Mouse (Mus musculus): ENCODE results near the gene Tmem274. TPM values are rescaled to one million over a fixed set of nuclear protein-coding genes. Genes with fewer than 3 reads are reported as not detected.
"Not testable (repeated sequence)": the region's sequence is repeated elsewhere in the genome, so short reads cannot be mapped to it uniquely, and the experiment has no call there.

Tmem274 gene
- total RNA-seq (2021): not detected

DNA sequence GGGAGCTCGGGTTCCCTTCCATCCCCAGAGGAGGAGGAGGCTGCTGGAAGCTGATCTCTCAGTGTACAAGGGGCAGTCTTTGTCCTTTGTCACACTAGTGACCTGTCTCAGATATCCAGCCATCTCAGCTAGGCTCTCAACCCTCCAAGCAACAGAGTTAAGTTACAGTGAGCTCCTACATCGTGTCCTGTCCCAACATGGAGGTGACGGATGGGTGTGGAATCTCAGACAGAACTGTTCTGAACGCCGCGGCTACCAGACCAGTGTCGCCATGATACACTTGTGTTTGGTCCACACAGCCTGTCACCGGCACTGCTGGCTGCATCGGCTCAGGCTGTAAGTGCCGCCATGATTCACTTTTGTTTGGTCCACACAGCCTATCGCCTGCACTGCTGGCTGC, at the start of gene Tmem274:
Tmem274 (plus strand) TSS at position 301 of the 400 bp plus-strand sequence.
- intact Hi-C loops (cut with DNase I): no loop called here
- DNase-seq (ENCODE audit: low spot score): no peak

DNA sequence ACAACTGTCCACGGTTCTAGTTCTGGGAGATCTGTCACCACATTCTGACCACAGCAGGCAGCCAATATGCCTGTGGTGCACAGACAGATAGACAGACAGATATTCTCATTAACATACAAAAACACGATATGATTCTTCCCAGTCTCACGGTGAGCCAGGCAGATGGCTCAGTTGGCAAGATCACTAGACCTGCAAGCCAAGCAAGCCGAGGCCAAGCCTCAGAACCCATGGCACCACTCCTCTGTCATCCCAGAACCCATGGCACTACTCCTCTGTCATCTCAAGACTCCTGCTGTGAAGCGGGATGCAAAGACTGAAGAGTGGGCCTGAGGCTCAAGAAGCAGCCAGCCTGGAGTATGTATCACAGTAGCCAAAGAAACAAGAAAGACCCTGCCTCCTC, 47.6 kb upstream of the Tmem274 start:
- intact Hi-C loops (cut with DNase I): no loop called here
- DNase-seq (ENCODE audit: low spot score): no peak

DNA sequence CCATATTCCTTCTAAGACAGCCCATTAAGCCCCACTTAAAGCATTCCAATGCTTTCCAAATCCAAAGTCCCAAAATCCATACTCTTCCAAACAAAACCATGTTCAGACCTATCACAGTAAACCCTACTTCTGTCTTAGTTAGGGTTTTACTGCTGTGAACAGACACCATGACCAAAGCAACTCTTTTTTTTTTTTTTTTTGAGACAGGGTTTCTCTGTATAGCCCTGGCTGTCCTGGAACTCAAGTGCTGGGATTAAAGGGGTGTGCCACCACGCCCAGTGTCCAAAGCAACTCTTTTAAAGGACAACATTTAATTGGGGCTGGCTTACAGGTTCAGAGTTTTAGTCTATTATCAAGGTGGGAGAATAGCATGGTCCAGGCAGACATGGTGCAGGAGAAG, 45.3 kb upstream of the Tmem274 start:
- DNase-seq (ENCODE audit: low spot score); intact Hi-C loops (cut with DNase I): not testable (repeated sequence)

DNA sequence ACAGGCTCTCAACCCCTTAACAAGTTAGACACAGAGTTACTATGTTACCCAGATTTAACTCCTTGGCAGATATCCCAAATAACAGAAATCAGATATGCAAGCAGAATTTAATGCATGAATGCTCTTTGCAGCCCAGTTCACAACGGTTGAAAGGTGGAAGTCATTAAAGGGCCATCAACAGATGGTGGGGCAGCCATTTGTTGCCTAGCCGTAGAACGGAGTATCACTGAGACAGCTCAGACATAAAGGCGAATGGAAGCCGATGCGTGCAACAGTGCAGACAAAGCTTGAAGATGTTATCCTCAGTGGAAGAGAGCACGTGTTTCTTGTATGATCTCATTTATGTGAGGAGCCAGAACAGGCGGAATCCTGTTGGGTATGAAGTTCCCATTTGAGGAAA, 36.6 kb upstream of the Tmem274 start:
- intact Hi-C loops (cut with DNase I): loop anchor here (5.0 kb wide), 1 partner anchor 68 kb away; no protein-coding TSS in a partner anchor
- DNase-seq (ENCODE audit: low spot score): no peak

DNA sequence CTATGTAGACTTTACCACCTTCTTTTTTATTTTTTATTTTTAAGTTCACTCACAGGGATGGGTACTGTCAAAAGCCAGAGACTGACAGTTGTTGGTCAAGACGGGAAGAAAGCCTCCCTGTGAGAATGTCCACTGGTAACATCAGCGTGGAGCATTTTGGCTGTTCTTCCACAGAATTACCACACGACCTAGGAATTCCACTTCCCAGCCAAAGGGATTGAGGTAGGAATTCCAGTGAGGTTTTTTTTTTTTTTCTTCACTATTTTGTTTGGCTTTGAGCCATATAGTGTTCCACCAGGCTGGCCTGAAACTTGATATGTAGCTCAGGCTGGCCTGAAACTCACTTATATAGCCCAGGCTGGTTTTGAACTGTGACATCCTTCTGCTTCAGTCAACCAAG, 34.7 kb upstream of the Tmem274 start:
- DNase-seq (ENCODE audit: low spot score): no peak
- intact Hi-C loops (cut with DNase I): loop anchor here (5.0 kb wide), 1 partner anchor 70 kb away; no protein-coding TSS in a partner anchor

DNA sequence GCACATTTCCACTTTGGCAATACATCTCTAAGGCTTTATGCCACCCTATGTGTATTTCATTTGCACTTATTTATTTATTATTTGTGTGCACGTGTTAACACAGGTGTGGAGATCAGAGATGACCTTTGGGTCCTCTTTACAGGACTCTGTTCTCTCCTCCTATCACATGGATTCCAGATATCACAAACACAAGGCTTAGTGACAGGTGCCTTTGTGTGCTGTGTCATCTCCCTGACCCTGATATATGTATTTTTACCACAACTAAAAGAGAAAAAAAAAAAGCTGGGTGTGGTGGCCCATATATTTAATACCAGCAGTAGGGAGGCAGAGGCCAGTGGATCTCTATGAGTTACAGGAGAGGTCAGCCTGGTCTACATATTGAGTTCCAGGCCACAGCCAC, 32.7 kb upstream of the Tmem274 start:
- DNase-seq (ENCODE audit: low spot score): no peak
- intact Hi-C loops (cut with DNase I): loop anchor here (2.0 to 5.0 kb wide), 2 partner anchors 18 to 72 kb away; partner anchors contain the start of gene Ube4b

DNA sequence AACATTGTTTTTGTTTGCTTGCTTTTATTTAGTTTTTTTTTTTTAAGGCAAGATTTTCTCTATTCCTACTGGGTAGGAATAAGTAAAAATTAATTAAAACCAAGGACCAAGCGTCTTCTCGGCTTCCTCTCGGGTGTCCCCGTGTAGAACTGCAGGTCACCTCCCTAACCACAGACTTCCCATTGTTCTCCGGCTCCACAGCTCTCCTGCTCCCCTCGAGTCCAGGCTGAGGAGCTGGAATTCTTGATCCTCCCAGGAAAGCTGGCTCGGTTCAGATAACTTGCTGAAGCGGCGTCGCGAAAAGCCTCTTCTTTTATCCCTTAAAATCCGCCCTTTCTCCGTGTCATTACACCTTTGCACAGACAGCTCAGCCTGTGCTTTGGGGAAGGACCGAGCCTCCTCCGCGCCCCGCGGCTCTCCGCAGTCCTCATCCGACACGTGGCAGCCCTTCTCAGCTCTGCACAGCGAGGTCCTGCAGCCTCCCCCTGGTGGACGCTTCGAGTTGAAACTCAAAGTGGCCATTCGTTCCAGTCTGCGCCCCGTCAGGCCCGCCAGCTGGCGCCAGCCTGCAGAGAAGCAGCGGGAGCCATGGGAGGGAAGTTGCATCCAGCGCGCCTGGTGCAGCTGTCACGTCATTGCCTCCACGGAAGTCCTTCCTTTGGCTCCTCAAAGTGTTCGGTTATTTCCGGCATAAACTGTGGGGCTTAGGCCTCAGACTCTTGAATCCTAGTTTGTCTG, 32.0 kb upstream of the Tmem274 start:
- intact Hi-C loops (cut with DNase I): loop anchor here (2.0 to 5.0 kb wide), 2 partner anchors 18 to 73 kb away; partner anchors contain the start of gene Ube4b
- DNase-seq (ENCODE audit: low spot score): peak; percentile 86

DNA sequence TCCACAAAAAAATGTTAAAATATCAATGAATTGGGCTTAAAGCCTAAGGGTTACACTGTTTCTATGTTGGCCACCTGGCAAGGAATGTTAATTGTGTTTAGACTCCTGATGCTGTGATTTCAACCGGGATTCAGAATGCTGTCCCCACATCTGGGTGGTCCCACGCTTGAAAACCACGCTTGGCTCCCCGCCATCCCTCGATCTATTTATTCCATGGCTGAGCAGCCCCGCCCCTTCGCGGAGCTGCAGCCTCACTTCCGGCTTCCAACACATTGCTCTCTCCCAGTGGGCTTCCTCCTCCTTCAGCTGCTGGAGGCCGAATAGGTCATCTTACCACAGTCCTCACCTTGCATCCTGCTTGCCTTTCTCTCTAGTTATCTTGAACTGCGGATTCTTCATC, 31.3 kb upstream of the Tmem274 start:
- DNase-seq (ENCODE audit: low spot score): no peak
- intact Hi-C loops (cut with DNase I): loop anchor here (2.0 kb wide), 1 partner anchor 19 kb away; the partner anchor contains the start of gene Ube4b

DNA sequence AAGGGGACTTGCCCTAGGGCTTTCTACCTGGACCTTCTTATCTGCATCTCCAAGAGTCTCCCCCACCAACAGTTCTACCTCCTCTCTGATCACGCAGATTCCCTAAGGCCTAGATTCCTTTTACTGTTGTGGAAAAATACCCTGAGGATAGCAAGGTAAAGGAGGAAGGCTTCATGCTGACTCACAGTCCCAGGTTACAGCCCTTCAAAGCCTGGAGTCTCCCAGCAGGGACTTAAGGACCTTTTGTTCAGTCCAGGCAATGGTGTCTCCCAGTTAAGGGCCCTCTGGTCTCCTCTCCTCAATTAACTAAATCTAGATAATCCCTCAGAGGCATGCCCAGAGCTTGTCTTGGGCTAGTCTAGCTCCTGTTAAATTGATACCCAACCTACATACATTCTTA, 30.9 kb upstream of the Tmem274 start:
- intact Hi-C loops (cut with DNase I): no loop called here
- no peak for DNase-seq (ENCODE audit: low spot score)

DNA sequence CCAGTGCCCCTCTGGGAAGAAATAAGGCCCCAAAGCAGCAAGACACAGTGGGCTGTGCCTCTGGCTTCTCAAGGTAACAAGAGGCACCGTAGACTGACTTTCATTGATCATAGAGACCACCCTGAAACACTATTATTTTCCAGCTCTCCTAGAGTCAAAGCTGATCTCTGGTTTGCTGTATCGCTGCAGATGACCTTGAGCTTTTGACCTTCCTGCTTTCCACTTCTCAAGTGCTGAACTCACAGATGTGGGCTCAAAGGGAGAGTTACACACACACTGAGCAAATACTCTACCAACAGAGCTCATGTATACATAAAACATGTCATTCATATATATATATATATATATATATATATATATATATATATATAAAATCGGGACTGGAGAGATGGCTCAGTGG, 26.5 kb upstream of the Tmem274 start:
- no peak for DNase-seq (ENCODE audit: low spot score)
- intact Hi-C loops (cut with DNase I): no loop called here

DNA sequence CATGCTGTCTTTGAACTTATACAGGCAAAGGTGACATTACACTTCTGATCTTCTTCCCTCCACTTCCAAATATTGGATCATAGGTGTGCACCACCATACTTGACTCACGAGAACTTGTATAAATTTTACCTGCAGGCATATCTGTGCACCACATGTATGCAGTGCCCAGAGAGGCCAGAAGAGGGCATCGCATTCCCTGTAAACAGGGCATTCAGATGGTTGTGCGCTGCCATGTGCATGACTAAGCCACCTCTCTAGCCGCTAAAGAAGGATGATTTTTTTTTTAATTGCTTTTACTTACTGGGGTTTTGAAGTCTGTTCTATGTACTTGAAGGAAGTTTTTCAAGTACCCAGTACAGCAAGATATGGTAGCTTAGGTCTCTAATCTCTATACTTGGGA, 23.5 kb upstream of the Tmem274 start:
- intact Hi-C loops (cut with DNase I): loop anchor here (2.0 kb wide), 1 partner anchor 89 kb away; no protein-coding TSS in a partner anchor
- DNase-seq (ENCODE audit: low spot score): no peak

DNA sequence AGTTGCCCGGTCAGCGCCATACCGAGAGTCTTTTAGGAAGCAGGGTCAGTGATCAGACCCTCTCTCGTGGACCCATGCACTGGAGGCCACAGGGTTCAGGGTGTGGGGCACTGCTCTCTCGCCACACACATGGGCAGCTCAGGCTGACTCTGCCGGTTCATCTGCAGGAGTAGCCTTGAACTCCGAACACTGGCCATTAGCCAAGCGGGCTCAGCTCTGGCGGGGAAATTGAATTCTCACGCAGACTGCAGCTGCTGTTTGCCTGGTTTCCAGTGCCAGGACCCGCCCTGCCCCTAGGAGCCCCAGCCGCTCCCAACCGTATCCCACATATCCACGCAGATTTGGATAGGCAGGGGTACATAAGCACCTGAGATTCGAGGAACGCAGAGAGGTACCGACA, 22.9 kb upstream of the Tmem274 start:
- intact Hi-C loops (cut with DNase I): no loop called here
- DNase-seq (ENCODE audit: low spot score): no peak

DNA sequence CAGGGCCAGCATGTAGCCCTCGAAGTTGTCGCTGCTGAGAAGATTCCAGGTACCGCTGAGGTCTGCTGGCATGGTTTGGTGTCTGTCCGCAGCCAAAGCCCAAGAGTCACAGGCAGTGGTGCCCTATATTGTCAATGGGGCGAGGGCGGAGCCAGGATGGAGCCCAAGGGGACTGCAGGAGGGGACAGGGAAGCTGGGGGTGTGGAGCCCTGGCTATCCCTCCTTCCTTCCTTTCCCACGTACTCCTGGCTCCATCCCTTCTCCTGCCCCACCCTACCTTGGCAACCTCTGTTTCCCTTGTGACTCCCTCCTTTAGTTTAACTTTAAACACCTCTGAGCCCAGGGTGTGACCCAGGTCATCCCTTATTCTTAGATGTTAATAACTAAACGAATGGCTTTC, 22.3 kb upstream of the Tmem274 start, which contains the start of gene Rbp7:
Rbp7 (minus strand) TSS at position 100 of the 400 bp plus-strand sequence.
- intact Hi-C loops (cut with DNase I): no loop called here

DNA sequence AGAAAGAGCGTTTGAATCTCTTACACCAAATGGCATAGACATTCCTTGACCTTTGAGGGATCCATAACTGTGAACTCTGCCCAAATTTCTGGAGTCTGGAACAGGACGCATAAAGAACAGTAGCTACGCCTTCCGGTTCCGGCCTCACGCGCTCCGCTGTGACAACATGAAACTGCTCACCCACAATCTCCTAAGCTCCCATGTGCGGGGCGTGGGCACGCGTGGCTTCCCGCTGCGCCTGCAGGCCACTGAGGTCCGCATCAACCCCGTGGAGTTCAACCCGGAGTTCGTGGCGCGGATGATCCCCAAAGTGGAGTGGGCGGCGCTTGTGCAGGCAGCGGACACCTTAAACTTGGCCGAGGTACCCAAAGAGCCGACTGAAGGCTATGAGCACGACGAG, 20.0 kb upstream of the Tmem274 start:
- intact Hi-C loops (cut with DNase I); DNase-seq (ENCODE audit: low spot score): not testable (repeated sequence)

More for the DNA sequence above, 22.3 kb upstream of the Tmem274 start, which contains the start of gene Rbp7:
- peak; percentile 35 for DNase-seq (ENCODE audit: low spot score)

DNA sequence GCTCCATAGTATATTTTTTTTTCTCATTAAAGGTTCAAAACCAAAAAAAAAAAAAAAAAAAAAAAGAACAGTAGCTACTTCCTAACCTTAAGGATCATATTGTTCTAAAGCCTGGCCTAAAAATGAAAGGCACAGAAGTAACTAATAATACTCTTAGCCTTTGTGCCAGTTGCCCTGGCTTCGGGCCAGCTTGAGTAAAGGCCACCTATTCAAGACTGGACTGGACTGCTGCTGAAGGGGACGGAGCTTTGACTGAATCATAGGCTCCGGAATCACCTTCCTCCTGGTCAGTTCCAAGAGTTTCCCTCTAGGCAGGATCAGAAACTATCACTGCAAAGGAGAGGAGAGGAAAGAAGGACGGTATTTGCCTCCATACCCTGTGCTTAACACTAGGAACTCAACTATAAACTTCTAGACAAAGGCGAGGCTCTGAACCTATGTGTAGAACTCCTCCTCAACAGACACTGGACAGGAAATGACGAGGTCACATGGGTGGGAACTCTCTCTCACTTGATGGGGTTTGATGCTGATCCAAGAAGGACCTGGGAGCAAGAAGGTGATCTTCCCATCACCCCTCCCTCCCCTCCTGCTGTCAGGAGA, 19.2 kb upstream of the Tmem274 start:
- intact Hi-C loops (cut with DNase I): no loop called here
- DNase-seq (ENCODE audit: low spot score): peak; percentile 38

DNA sequence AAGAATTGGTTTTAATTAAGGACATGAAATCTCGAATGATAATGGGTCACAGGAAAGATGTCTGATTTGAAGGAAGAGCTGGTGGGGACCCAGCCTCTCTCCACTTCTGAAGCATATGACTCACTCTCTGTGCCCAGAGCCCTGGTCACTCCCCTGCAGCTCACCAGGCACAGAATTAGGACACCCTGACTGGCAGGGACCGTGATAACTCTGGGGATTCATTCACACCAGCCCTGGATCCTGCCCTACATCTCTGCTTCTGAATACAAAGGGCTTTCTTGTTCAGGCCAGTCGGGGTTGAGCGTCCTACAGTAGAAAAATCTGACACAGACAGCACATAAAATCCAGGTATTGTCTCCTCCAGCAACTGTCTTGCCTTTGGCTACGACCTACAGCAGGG, 18.7 kb upstream of the Tmem274 start:
- intact Hi-C loops (cut with DNase I): no loop called here
- DNase-seq (ENCODE audit: low spot score): no peak

DNA sequence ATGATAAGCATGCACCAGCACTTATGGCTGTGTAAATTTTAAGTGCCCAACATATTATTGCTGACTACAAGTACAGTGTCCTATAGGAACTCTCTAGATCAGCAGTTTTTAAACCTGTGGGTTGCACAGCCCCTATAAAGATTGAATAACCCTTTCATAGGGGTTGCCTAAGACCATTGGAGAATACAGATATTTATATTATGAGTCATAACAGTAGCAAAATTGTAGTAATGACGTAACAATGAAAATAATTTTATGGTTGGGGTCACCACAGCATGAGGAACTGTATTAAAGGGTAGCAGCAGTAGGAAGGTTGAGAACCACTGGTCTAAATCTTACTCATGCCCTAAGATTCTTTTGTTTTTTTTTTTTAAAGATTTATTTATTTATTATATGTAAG, 17.8 kb upstream of the Tmem274 start:
- intact Hi-C loops (cut with DNase I): no loop called here
- DNase-seq (ENCODE audit: low spot score): no peak

DNA sequence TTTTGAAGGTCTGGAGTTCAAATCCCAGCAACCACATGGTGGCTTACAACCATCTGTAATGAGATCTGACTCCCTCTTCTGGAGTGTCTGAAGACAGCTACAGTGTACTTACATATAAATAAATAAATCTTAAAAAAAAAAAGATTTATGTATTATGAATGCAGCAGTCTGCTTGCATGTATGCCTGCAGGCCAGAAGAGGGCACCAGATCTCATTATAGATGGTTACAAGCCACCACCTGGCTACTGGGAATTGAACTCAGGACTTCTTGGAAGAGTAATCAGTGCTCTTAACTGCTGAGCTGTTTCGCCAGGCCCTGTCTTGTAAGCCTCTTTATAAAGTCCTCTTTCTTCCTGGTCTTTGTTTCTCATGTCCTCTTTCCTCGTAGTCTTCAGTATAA, 16.7 kb upstream of the Tmem274 start:
- DNase-seq (ENCODE audit: low spot score); intact Hi-C loops (cut with DNase I): not testable (repeated sequence)

DNA sequence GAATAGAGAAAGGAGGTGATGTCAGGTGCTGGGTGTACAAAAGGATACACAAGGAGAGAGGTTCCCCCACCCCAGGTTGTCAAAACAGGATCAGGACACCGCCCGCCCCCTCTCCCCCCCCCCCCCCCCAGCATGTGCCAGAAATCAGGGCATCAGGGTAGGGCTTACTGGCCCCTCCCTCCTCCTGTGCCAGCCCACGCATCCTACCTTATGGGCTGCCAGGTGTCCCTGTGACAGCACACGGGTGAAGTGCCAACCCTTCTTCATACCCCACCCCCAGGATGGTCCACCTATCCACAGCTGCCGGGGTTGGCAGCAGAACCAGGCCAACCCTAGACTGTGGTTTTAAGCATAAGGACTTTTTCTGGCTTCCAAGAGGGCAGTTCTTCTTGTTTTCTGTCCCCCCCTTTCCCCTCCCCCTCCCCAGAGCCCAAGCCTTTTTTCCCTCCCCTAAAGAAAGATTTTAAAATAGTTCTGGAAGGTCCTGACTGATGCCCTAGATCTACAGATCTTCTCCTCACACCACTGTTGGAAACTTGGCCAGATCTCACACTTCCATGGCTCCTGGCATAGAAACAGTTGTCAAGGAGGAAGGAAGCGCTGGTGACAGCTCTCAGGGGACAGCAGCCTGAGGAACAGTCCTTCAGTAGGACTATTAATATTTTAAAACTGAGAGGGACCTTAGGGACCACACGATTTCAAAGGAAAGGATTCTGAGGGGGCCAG, 15.4 kb upstream of the Tmem274 start:
- intact Hi-C loops (cut with DNase I): loop anchor here (2.0 kb wide), 1 partner anchor 23 kb away; the partner anchor contains the start of genes Lzic and Nmnat1
- DNase-seq (ENCODE audit: low spot score): no peak

DNA sequence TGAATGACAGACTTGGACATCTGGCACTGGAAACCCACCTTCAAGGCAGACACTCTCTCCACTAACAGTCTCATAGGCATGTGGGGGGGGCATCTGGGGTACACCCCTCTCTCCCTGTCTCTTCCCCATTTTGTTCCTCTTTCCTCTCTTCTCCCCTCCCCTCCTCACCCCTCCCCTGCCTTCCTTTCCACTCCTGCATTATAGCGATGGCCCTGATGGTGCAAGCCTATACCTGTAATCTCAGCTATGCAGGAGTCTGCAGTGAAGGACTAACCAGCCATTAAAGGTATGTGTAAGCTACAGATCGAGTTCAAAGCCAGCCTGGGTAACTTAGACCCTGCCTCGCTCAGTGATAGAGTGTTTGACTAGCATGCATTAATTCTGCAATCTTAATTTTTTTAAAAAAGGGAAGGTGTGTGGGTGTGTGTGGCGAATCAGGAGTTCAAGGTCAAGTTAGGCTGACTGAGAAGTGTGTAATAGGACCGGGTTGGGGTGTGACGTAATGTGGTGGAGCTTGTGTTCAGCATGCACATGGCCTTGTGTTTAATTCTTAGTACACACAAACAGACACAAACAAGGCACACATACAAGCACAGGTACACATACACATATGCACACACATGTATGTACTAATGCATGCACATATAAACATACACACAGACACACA, 14.7 kb upstream of the Tmem274 start:
- intact Hi-C loops (cut with DNase I): loop anchor here (2.0 kb wide), 1 partner anchor 22 kb away; the partner anchor contains the start of genes Lzic and Nmnat1
- no peak for DNase-seq (ENCODE audit: low spot score)
